Mouse (Mus musculus): Measurements from ENCODE around the gene Vegfb. TPM values are rescaled to one million over a fixed set of nuclear protein-coding genes. Genes with fewer than 3 reads are reported as not detected.
A peak's percentile ranks its signal among the peaks of the same experiment; 100 is the strongest.

Vegfb gene
- polyA plus RNA-seq, 1 experiment from 2014 or later = 55.2 TPM

DNA sequence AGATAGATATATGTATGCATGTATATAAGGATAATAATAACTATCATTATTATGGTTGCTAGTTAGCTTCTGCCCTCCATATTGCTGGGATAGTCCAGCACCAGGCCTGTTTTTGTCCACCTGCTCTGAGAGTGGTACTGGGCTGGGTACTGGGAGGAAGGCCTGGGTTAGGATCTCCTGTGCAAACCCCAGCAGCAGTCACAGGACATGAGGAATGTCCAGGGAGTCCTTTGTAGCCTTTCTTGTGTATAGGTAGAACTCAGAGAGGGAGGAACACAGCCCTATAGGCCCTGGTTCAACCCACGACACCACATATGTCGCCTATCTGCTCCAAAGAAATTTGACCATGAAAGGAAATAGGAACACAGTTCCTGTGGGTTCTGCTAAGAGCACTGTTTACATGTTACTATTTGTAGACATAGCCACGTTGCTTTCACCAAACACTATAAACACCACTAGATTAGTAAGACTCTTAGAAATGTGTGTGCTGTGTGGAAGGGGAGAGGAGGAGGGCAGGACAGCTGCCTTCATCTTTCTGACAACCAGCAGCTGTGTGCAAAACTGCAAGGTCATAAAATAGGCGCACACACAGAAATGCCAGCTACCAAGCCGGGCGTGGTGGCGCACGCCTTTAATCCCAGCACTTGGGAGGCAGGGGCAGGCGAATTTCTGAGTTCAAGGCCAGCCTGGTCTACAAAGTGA is 19.6 kb upstream of the Vegfb start:
- 87% methylated on average over 9 of the region's 9 CpGs for whole genome bisulfite sequencing
- H3K36me3 ChIP-seq = no peaks in the 10 kb centered on the region; the same call in 1 of the 2 replicates
- no peaks in the 10 kb centered on the region for H3K4me1 ChIP-seq (replicated peaks)
- H3K4me2 ChIP-seq = no peak overlapping the region
- H3K27ac ChIP-seq = no peak overlapping the region
- no peak overlapping the region for H3K9ac ChIP-seq (replicated peaks)
- no peak overlapping the region for H3K4me3 ChIP-seq (replicated peaks)
- H3K27me3 ChIP-seq = no peaks in the 10 kb centered on the region
- ATAC-seq (ENCODE audit: insufficient number of reproducible peaks, insufficient read depth, low FRiP score, low TSS enrichment, low read depth) = no peak
- H3K9me3 ChIP-seq = no peaks in the 10 kb centered on the region

DNA sequence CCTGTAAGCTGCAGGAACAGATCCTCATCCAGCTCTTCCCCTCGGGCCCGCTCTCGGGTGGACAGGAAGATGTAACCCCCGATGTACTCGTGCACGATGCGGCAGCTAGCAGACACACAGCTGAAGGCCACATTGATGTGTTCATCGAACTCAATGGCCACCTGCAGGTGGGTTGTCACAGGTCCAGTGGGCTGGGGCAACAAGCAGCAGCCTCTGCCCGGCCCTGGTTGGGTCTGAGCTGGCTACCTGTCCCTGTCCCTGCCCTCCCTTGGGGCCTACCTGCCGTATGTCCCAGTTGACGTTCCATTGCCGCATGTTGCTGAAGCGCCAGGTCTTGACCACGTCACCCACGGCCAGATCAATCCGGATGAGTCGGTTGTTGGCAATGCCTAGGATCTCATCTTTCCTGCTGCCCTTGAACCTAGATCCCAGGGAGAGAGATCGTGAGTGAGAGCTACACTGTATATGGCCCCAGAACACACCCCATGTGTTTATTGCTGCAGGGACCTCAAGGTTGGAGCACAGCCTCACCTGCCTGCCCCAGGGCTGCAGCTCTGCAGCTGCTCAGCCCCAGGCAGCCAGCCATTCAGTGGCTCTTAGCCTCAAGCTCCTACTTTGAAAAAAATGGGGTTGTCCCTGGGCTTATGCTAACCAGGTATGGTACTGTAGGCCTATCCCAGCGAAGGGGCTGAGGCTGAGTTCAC is 12.1 kb upstream of the Vegfb start:
- ATAC-seq (ENCODE audit: insufficient number of reproducible peaks, insufficient read depth, low FRiP score, low TSS enrichment, low read depth) = no peak
- WGBS = 93% methylated on average over 19 of the region's 19 CpGs
- H3K27ac ChIP-seq = no peak overlapping the region
- H3K9ac ChIP-seq (replicated peaks) = no peak overlapping the region
- no peak overlapping the region for H3K4me2 ChIP-seq
- no peaks in the 10 kb centered on the region for H3K9me3 ChIP-seq
- H3K4me1 ChIP-seq (replicated peaks) = peaks cover 26% of the 10 kb centered on the region
- no peak overlapping the region for H3K4me3 ChIP-seq (replicated peaks)
- H3K36me3 ChIP-seq = peaks cover 28% of the 10 kb centered on the region
- H3K27me3 ChIP-seq = no peaks in the 10 kb centered on the region

DNA sequence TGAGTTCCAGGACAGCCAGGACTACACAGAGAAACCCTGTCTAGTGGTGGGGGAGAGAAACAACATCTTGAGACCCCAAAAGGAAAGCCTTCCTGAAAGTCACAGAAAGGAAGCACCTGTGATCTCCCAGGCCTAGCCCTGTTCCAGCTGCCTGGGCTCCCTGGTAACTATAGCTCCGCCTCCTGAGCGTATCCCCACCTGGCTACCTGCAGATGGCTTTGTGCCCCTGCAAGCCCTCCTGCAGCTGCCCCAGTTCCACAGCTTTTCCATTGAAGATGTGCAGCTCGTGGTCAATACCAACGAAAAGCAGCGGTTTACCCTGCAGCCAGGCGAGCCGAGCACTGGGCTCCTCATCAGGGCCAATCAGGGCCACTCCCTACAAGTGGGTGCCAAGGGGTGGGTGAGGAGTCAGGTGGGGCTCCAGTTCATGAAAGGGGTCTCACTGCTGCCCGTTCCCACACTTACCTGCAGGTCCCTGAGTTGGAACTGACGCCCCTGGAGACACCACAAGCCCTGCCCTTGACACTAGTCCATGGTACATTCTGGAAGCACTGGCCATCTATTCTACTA is 10.4 kb upstream of the Vegfb start:
- Histone ChIP-seq H3K4me1 (replicated peaks) (peaks cover 38% of the 10 kb centered on the region), H3K36me3 (peaks cover 28% of the 10 kb centered on the region), H3K4me2 (no peak overlapping the region), H3K4me3 (replicated peaks) (no peak overlapping the region), H3K27me3 (no peaks in the 10 kb centered on the region), H3K27ac (no peak overlapping the region), H3K9ac (replicated peaks) (no peak overlapping the region), H3K9me3 (no peaks in the 10 kb centered on the region)
- no peak for ATAC-seq (ENCODE audit: insufficient number of reproducible peaks, insufficient read depth, low FRiP score, low TSS enrichment, low read depth)
- 87% methylated on average over 9 of the region's 9 CpGs for whole genome bisulfite sequencing

DNA sequence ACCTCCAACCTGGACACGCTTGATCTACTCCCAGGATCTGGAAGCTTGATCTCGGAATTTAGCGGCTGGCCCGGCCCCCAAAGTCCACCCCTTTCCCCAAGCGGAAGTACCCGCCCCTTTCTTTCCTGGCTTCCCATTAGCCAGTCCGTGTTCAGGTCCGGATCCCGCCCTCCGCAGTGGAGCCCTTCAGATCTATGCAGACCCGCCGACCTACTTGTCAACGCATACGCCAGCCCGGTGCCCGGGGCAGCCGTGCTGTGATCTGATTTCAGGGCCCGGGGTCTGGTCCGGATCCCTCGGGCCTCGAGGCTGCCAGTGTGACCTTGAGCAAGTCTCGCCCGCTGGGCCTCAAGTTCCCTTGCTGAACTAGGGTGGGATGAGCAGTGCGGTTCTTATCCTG is 8.6 kb upstream of the Vegfb start, which contains the start of the genes Nudt22 and Trpt1:
Gene Nudt22, minus strand, starts transcription at position 112 of the 400 bp plus-strand sequence.
Gene Trpt1, plus strand, starts transcription at position 126 of the 400 bp plus-strand sequence.
- H3K27ac ChIP-seq = peak within 1 kb of the TSS; percentile 74
- no peaks in the 10 kb centered on the region for H3K9me3 ChIP-seq
- peak within 1 kb of the TSS; percentile 63 for H3K4me3 ChIP-seq (replicated peaks)
- no peak; the same call in 1 of the 2 replicates for ATAC-seq (ENCODE audit: insufficient number of reproducible peaks, insufficient read depth, low FRiP score, low TSS enrichment, low read depth)
- peaks cover 47% of the 10 kb centered on the region for H3K4me1 ChIP-seq (replicated peaks)
- no peaks in the 10 kb centered on the region for H3K27me3 ChIP-seq
- H3K36me3 ChIP-seq = peaks cover 28% of the 10 kb centered on the region
- WGBS = 1% methylated on average over 24 of the region's 24 CpGs
- H3K4me2 ChIP-seq = peak within 1 kb of the TSS; percentile 86
- peak within 1 kb of the TSS; percentile 74 for H3K9ac ChIP-seq (replicated peaks)

DNA sequence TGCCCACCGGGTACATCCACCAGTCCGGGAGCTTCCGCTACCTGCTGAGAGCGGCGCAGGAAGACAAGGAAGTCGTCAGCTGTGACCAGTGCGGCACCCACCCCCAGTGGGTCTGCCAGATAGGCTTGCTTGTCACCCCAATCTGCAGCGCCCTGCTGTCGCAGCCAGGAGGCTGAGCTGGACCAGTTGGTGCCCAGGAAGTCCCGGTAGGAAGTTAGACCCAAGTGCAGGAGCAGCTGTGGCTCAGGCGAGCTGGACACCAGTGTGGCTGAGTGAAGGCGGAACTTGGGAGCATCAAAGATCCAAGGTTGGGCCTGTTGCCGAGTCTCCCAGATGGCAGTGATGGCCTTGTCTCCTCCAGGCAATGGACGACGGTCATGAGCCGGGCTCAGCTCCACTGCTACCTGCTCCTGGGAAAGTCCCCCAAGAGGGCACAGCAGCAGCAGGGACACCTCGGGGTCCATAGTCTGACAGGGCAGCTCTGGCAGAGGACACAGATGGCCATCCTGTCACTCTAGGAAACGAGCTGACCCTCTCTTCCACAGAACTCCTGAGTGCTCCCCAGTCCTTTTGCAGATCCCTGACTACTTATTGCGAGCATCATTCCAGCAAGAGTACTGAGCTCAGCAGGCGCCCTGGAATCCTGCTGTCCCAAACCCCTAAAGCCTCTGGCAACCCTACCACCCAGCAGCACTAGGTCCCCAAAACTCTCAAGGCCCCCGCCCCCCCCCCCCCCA is 8.0 kb upstream of the Vegfb start:
- H3K4me3 ChIP-seq (replicated peaks) = peak overlapping the region; percentile 63
- peak overlapping the region; percentile 86 for H3K4me2 ChIP-seq
- no peak for ATAC-seq (ENCODE audit: insufficient number of reproducible peaks, insufficient read depth, low FRiP score, low TSS enrichment, low read depth)
- H3K9ac ChIP-seq (replicated peaks) = peak overlapping the region; percentile 74
- H3K36me3 ChIP-seq = peaks cover 27% of the 10 kb centered on the region
- H3K27ac ChIP-seq = peak overlapping the region; percentile 29; the same call in 1 of the 2 replicates
- WGBS = 53% methylated on average over 20 of the region's 21 CpGs
- peaks cover 47% of the 10 kb centered on the region for H3K4me1 ChIP-seq (replicated peaks)
- no peaks in the 10 kb centered on the region for H3K9me3 ChIP-seq
- no peaks in the 10 kb centered on the region for H3K27me3 ChIP-seq

DNA sequence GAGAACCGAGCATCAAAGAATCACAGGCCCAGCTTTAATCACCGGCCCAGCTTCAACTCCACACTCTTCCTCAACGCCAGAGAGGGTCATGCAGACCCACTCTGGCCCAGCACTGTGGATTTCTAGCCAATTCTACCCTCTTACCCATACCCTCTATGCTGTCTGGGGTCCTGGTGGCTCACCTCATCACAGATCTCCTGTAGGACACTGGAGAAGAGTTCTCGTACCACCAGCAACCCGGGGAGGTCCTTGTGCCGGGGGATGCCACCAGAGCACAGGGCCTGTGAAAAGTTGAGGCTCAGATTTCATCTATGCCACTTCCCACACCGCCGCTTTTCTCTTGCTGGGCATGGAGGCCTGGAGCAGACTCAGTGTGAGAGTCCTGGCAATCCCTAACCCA is 7.0 kb upstream of the Vegfb start:
- Histone ChIP-seq H3K4me2 (peak overlapping the region; percentile 86), H3K4me3 (replicated peaks) (no peak overlapping the region; the same call in 1 of the 2 replicates), H3K9me3 (no peaks in the 10 kb centered on the region), H3K27me3 (no peaks in the 10 kb centered on the region), H3K27ac (no peak overlapping the region), H3K4me1 (replicated peaks) (peaks cover 47% of the 10 kb centered on the region), H3K36me3 (peaks cover 18% of the 10 kb centered on the region), H3K9ac (replicated peaks) (no peak overlapping the region)
- no peak for ATAC-seq (ENCODE audit: insufficient number of reproducible peaks, insufficient read depth, low FRiP score, low TSS enrichment, low read depth)
- 85% methylated on average over 8 of the region's 8 CpGs for WGBS

DNA sequence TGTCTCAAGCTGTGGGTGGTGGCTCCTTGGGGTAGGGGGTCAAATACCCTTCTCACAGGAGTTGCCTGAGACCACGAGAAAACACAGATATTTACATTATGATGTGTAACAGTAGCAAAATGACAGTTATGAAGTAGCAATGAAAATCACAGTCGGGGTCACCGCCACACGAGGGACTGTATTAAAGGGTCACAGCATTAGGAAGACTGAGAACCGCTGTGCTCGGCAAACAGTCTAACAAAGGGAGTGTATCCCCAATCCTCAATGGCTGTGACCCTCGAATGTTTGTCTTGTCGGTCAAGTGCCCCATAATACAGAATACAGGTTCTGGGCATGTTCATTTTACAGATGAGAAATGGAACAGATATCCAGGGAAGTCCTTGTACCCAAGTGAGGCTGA is 6.6 kb upstream of the Vegfb start:
- no peaks in the 10 kb centered on the region for H3K27me3 ChIP-seq
- 90% methylated on average over 8 of the region's 8 CpGs for WGBS
- H3K4me2 ChIP-seq = no peak overlapping the region; the same call in 1 of the 2 replicates
- no peak overlapping the region for H3K9ac ChIP-seq (replicated peaks)
- H3K4me1 ChIP-seq (replicated peaks) = peaks cover 47% of the 10 kb centered on the region
- ATAC-seq (ENCODE audit: insufficient number of reproducible peaks, insufficient read depth, low FRiP score, low TSS enrichment, low read depth) = no peak
- H3K9me3 ChIP-seq = no peaks in the 10 kb centered on the region
- no peak overlapping the region for H3K4me3 ChIP-seq (replicated peaks)
- no peak overlapping the region for H3K27ac ChIP-seq
- H3K36me3 ChIP-seq = peaks cover 17% of the 10 kb centered on the region

DNA sequence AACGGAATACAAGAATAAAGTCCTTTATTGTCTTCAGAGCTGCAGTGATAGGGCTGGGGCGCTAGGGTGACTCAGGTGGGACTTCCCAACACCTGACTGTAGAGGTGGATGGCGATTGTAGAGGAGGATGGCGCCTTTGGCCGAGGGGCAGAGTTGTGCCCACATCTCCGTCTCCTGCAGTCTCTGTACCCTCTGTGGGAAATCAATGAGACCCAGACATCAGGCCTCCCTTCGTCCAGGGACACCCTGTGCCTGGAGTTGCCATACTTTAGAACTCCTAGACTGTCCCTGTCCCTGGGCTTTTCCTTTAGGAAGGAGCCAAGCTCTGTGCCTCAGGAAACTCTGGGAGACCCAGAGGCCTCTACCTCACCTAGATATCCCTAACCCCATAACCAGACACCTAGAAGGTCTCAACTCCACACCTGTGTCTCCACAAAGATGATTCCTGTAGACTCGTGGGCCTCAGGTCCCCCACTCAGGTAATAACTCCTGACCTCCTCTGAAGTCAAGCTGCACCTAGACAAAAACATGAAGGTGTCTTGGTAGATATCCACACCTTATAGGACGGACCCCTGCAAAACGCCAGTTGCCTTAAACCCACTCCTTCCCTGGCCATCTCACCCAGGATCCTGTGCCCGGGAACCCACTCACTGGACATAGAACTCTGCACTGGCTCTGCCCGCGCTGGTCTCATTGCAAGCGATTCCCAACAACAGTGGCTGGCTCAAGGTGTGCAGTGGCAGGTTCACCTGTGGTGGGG is 5.7 kb upstream of the Vegfb start:
- Histone ChIP-seq H3K27me3 (no peaks in the 10 kb centered on the region), H3K9ac (replicated peaks) (peak overlapping the region; percentile 60), H3K4me3 (replicated peaks) (peak overlapping the region; percentile 53), H3K9me3 (no peaks in the 10 kb centered on the region), H3K27ac (peak overlapping the region; percentile 75), H3K4me1 (replicated peaks) (peaks cover 49% of the 10 kb centered on the region), H3K36me3 (peaks cover 9% of the 10 kb centered on the region), H3K4me2 (peak overlapping the region; percentile 92)
- ATAC-seq (ENCODE audit: insufficient number of reproducible peaks, insufficient read depth, low FRiP score, low TSS enrichment, low read depth) = no peak; the same call in 1 of the 2 replicates
- 62% methylated on average over 14 of the region's 14 CpGs for WGBS

DNA sequence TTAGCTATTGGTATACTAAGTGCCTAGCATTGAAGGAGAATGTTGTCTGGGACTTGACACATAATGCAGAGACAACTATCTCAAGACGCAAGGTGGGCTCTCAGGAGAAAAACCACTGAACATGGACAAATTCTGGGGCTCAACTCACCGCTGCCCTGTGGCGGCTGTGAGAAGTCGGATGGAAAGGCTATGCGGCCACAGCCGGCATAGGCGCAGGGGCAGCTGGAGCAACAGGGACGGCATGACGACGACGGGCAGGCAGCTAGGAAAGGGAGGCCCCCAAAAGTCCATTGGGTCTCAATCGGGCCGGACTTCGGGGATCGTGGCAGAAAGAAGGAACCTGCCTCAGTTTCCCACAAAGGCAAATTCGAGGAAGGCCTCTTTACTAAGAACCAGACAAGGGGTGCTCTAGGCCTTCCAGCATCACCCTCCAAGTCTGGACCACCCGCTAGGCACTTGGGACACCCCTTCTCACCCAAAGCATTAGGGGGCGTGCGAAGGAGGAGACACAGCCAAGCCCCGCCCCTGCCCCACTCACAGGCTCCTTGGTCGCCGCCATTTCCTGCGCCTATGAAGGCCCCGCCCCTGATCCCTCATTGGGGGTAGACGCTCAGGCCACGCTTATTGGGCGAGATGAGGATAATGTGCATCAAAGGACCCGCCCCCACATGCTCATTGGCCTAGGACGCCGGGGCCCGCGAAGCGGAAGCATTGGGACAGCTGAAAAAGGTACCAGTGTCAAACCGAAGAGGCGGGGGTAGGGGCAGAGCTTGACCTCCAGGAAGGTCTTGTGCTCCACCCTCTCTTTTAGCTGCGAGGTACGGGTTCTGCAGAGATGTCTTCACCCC is 4.8 kb upstream of the Vegfb start, which contains the start of gene Dnajc4:
Gene Dnajc4, minus strand, starts transcription at position 562 of the 848 bp plus-strand sequence.
- H3K4me3 ChIP-seq (replicated peaks) = peak within 1 kb of the TSS; percentile 53
- H3K9ac ChIP-seq (replicated peaks) = peak within 1 kb of the TSS; percentile 68
- WGBS = 2% methylated on average over 37 of the region's 37 CpGs

More for the DNA sequence above, 4.8 kb upstream of the Vegfb start, which contains the start of gene Dnajc4:
- ATAC-seq (ENCODE audit: insufficient number of reproducible peaks, insufficient read depth, low FRiP score, low TSS enrichment, low read depth) = peak; percentile 91
- peak within 1 kb of the TSS; percentile 75 for H3K27ac ChIP-seq
- no peaks in the 10 kb centered on the region for H3K9me3 ChIP-seq
- H3K27me3 ChIP-seq = no peaks in the 10 kb centered on the region
- H3K36me3 ChIP-seq = peaks cover 5% of the 10 kb centered on the region; the same call in 1 of the 2 replicates
- H3K4me2 ChIP-seq = peak within 1 kb of the TSS; percentile 92
- H3K4me1 ChIP-seq (replicated peaks) = peaks cover 52% of the 10 kb centered on the region
